Mouse (Mus musculus) liver, embryonic 14 days (tissue): ENCODE data around the gene Agmat. TPM values are rescaled to one million over a fixed set of nuclear protein-coding genes. Genes with fewer than 3 reads are reported as not detected.

Experiments used
- polyA plus RNA-seq: library from polyadenylated mRNA; depleted of rRNA; stranded (reverse); fragments of >200 nt; gene quantifications from 2 replicates; pipeline ENCODE4 v1.2.3, GENCODE M21; 2012; rRNA removed

The Agmat gene
- polyA plus RNA-seq, result 10.0 and 12.1 TPM in 2 replicates

DNA sequence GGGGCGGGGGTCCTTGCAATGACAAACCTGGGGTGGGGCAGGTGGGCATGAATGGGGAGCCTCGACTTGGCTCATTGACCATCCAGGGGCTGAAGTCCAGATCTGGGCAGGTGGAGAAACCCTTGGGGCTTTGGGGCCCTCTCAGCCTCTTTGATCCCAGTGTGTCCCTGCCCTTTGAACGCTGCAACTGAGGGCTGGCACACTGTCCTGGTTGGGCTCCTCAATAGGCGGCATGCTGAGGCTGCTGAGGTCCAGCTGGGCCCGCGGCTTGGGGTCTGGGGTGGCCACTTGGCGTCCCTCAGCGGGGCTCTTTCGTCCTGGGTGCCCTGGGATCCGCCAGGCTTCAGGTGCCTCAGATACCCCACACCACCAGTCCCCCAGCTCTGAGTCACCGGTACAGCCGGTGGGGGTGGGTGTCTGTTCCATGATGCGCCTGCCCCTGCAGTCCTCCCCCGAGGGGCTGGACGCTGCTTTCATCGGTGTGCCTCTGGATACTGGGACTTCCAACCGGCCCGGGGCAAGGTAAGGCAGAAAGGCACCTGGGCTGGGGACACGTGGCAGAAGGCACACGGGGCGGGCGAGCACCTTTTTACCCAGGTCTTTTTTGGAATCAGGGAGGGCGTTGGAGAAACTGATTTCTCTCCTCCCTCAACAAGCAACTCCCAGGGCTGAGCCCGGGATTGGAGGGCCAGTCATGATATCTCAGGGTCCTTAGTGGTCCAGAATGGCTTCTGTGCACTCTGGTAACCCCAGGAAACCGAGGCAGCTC is at the start of gene Agmat:
Gene Agmat (plus strand): TSS at position 95 of the 769 bp plus-strand sequence.

DNA sequence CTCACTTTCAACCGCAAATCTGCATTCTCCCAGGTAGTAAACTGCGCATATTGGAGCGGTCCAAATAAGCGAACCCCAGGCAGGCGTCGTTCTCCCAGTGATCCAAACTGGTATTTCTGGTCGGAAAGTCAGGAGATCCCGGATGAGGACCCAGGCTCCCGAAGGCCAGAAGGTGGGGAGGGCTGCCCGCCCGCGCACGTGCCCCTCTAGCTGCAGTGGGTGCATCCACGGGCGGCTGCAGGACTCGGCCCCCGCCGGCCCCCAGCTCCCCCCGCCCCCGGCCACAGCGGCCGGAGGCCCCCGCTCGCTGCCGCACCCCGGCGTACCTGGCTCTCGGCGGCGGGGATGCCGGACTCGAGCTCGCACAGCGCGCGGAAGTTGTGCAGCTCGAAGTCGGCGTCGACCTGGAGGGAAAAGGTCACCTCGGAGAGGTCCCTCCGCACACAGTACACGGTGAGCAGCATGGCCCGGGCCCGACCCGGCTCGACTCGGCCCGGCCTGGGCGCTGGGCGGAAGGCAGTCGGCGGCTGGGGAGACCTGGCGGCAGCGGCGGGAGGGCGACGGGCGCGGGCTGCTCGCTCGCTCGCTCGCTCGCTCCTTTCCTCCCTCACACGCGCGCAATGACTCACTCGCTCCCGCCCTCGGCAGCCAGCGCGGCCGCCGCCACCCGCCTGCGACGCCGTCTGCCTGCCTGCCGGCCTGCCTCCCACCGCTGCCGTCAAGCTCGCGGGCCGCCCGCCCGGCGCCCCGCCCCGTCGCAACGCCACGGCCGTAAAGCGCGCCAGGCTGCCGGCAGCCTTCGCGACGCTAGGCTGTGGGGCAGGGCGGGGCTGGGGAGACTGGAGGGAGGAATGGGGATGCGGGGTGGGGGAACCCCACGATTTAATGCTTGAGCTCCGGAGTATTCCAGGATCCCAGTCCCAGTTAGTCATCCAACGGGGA is 23.5 kb upstream of the Agmat start, which contains the start of gene Ddi2:
Gene Ddi2 (minus strand): TSS at position 689 of the 942 bp plus-strand sequence.

GRCm38 (mm10) chr4:141790524-141790990 is 44.1 kb downstream of the Agmat start, which contains the start of gene Dnajc16:
TSS of gene Dnajc16 (minus strand) at chr4:141790931.

GRCm38 (mm10) chr4:141793282-141794151 is 47.0 kb downstream of the Agmat start, which contains the start of gene Casp9:
TSS of gene Casp9 (plus strand) at chr4:141793612.

Other genes starting within 250 kb of the Agmat start
- 3.2 and 4.0 TPM in 2 replicates for gene Spen, start 208.1 kb upstream of the Agmat start, polyA plus RNA-seq
- gene Fblim1, start 140.6 kb upstream of the Agmat start, polyA plus RNA-seq, result 1.1 and 1.2 TPM in 2 replicates
- 2.1 and 2.4 TPM in 2 replicates for gene Tmem82, start 128.0 kb upstream of the Agmat start, polyA plus RNA-seq
- 0.02 and 0.07 TPM in 2 replicates for gene Slc25a34, start 122.9 kb upstream of the Agmat start, polyA plus RNA-seq
- gene Plekhm2, start 81.8 kb upstream of the Agmat start, polyA plus RNA-seq, result 3.4 and 3.9 TPM in 2 replicates
- gene Rsc1a1, start 61.1 kb upstream of the Agmat start, polyA plus RNA-seq, result 2.3 and 3.8 TPM in 2 replicates
- gene Ddi2, start 23.3 kb upstream of the Agmat start, polyA plus RNA-seq, result 8.7 and 11.1 TPM in 2 replicates
- 2.4 and 2.9 TPM in 2 replicates for gene Dnajc16, start 44.3 kb downstream of the Agmat start, polyA plus RNA-seq
- gene Casp9, start 46.9 kb downstream of the Agmat start, polyA plus RNA-seq, result 6.8 and 8.4 TPM in 2 replicates
- gene Cela2a, start 79.5 kb downstream of the Agmat start, polyA plus RNA-seq, result not detected in 2 replicates
- gene Ctrc, start 99.7 kb downstream of the Agmat start, polyA plus RNA-seq, result not detected in 2 replicates
- 23.0 and 26.5 TPM in 2 replicates for gene Efhd2, start 128.2 kb downstream of the Agmat start, polyA plus RNA-seq